Mouse (Mus musculus) stomach, adult 2 months (tissue): Measurements from ENCODE around the gene Ppp4r1. TPM values are rescaled to one million over a fixed set of nuclear protein-coding genes. Genes with fewer than 3 reads are reported as not detected.

Experiments
- polyA plus RNA-seq: library from polyadenylated mRNA; depleted of rRNA; stranded (reverse); fragments of >200 nt; gene quantifications from 2 replicates; pipeline ENCODE4 v1.2.3, GENCODE M21; 2012; rRNA removed

The Ppp4r1 gene
- 10.9 and 11.6 TPM in 2 replicates for polyA plus RNA-seq

GRCm38 (mm10) chr17:65782551-65783141 is at the start of gene Ppp4r1:
Gene Ppp4r1 (plus strand): TSS chr17:65782573.

GRCm38 (mm10) chr17:65771951-65772934 is 10.1 kb upstream of the Ppp4r1 start, which contains the start of gene Rab31:
Gene Rab31 (minus strand): TSS chr17:65772752.

DNA sequence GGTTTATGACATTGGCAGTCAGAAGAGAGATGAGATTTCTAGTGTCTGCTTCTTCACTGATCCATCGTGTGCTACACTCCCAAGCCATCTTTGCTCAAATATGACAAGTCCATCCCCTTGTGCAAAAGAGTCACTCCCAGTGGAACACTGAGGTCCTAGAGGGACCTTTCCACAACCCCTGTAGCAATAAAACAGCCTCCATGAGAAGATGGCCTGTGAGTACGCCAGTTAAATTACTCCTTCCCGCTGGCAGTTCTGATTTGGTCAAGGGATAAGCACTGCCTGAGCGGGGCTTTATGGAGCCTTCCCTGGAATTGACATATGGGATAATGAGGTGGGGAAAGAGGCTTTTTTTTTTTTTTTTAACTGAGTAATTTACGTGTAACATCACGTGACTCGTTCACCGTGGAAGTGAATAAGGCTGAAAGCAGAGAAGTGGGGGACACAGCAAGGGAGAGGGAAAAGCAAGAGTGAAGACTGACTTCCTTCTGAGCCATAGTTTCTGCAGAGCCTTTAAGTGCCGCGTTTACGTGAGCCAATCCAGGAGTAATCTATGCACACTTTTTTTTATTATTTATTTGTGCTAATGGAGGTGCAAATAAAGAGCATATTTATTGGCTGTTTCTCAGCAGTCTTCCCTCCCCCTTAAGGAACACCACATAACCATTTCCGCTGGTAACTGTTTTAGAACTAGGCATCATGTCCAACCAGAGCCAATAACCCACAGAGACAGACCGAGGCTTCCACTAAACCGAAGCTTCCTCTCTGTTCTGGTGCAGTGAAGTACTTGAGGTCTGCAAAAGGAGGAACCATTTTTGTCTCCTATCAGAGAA is 103.5 kb downstream of the Ppp4r1 start, which contains the start of gene Ralbp1:
TSS of gene Ralbp1 (minus strand) at position 102 of the 833 bp plus-strand sequence.

Other genes with a start within 250 kb of the Ppp4r1 start
- not detected in 2 replicates for gene Tmem232, start 241.8 kb upstream of the Ppp4r1 start, polyA plus RNA-seq
- 29.4 and 72.0 TPM in 2 replicates for gene Vapa, start 169.0 kb upstream of the Ppp4r1 start, polyA plus RNA-seq
- gene Txndc2, start 140.4 kb upstream of the Ppp4r1 start, polyA plus RNA-seq = not detected in 2 replicates
- 5.4 and 6.2 TPM in 2 replicates for gene Rab31, start 9.8 kb upstream of the Ppp4r1 start, polyA plus RNA-seq
- 18.2 and 20.1 TPM in 2 replicates for gene Ralbp1, start 103.2 kb downstream of the Ppp4r1 start, polyA plus RNA-seq
- 16.2 and 18.8 TPM in 2 replicates for gene Twsg1, start 168.7 kb downstream of the Ppp4r1 start, polyA plus RNA-seq